Mouse (Mus musculus): ENCODE measurements at regions not wholly inside any gene's neighbourhood (a gene's known extent, or its start where the extent isn't known, plus 50 kb on each side); places are given as distances from the start of the nearest gene placed in this dataset.

DNA sequence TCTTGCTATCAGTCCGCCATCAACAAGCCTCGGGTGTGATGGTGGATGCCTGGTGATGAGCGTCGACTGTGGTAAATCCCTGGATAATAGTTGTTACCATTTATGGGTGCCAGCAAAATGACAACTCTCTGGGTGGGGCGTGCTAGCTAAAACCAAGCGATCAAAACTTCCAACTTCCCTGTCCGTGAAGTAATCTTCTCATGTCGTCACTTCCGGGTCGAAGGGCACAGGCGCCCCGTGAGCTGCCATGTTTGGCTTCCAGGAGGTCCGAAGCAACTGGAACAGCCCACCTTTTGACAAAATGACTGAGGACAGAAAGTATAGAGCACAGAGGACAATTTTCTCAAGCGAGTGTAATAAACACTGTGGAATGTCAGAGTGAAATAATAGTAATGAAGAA is 62.5 kb upstream of the Ubl3 start:
- 95% methylated on average over 14 of the region's 14 CpGs for WGBS
- Histone ChIP-seq H3K4me2 (replicated peaks) (no peak overlapping the region), H3K4me1 (peaks cover 9% of the 10 kb centered on the region), H3K27ac (replicated peaks) (no peak overlapping the region), H3K36me3 (no peaks in the 10 kb centered on the region), H3K27me3 (no peaks in the 10 kb centered on the region), H3K4me3 (no peak overlapping the region), H3K9ac (replicated peaks) (no peak overlapping the region), H3K9me3 (no peaks in the 10 kb centered on the region)
- ATAC-seq (replicated peaks): no peak

DNA sequence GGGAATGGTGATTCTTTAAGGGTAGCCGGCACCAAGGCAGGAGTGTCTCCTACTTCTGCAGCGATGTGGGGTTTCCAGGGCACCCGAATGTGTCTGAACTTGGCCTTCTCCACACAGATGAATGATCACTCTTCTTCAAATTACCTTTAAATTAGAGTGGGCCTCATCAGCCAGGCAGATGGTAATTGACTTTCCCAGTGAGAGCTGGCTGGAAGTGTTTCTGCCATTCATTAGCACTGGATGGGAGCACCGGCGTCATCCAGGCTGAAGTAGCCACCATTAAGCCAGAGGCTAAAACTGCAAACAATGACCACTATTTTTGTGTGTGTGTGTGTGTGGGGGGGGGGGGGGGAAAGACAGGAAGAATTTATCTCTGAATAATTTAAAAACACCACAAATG is 58.7 kb upstream of the Ubl3 start:
- H3K36me3 ChIP-seq: no peaks in the 10 kb centered on the region
- 47% methylated on average over 5 of the region's 5 CpGs for WGBS
- no peak overlapping the region for H3K9ac ChIP-seq (replicated peaks)
- H3K9me3 ChIP-seq: no peaks in the 10 kb centered on the region
- peaks cover 26% of the 10 kb centered on the region for H3K4me1 ChIP-seq
- H3K27ac ChIP-seq (replicated peaks): no peak overlapping the region
- no peaks in the 10 kb centered on the region for H3K27me3 ChIP-seq
- no peak overlapping the region for H3K4me2 ChIP-seq (replicated peaks)
- H3K4me3 ChIP-seq: no peak overlapping the region
- no peak for ATAC-seq (replicated peaks)

DNA sequence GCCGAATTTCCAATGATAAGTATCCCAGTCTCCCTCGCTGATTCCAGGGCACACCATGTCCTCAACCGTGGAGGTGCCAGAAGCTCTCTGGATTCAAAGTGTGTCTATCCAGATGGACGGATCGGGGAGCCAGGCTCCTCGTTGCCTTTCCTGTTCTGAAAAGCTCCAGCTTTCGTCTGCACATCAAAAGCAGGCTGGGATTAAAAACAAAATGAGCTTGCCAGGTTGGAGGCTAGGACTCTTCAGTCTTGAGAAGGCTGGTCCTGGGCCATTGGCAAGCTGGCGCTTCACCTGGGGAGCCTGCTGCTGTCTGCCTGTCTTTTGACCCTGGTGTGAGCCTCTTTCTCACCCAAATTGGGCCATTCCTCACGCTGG is 56.9 kb upstream of the Ubl3 start:
- Histone ChIP-seq H3K9ac (replicated peaks) (no peak overlapping the region), H3K36me3 (no peaks in the 10 kb centered on the region), H3K4me3 (no peak overlapping the region), H3K9me3 (no peaks in the 10 kb centered on the region), H3K27ac (replicated peaks) (0 out of 2 replicates have a peak overlapping the region, but pooled peaks have one; percentile 21), H3K4me1 (peaks cover 19% of the 10 kb centered on the region), H3K4me2 (replicated peaks) (no peak overlapping the region), H3K27me3 (no peaks in the 10 kb centered on the region)
- no peak for ATAC-seq (replicated peaks)
- 46% methylated on average over 9 of the region's 9 CpGs for WGBS

DNA sequence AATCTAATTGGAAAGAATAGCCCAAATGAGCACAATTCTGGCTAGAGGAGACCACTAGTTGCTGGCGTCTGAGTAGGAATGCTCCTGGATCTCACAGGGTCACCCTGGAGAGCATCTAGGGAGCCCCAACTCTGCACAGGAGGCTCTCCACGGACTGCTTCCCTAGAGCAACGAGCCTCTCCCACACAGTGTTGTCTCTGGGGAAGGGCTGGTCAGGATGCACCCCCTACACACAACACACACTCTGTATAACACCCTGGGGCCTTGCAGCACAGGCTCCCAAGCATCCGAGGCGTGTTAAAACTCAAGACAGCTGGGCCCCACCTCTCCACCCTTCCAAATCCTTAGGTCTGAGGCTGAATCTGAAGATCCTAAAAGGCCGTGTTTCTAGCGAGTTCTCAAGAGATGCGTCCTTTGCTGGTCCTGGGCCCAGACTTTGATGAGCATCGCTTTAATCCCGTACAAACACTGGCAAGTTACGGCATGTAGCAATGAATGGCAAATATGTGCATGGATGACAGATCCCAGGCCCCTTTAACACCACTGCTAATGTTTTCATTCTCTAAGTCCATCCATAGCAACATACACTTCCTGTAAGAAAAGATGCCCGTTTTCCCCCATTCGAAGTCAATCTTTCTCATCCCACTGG is 56.4 kb upstream of the Ubl3 start:
- Histone ChIP-seq H3K27me3 (no peaks in the 10 kb centered on the region), H3K36me3 (no peaks in the 10 kb centered on the region), H3K9ac (replicated peaks) (no peak overlapping the region), H3K4me3 (no peak overlapping the region), H3K9me3 (no peaks in the 10 kb centered on the region), H3K4me1 (peaks cover 19% of the 10 kb centered on the region), H3K4me2 (replicated peaks) (no peak overlapping the region), H3K27ac (replicated peaks) (peak overlapping the region; percentile 21; the same call in 1 of the 2 replicates)
- WGBS: 67% methylated on average over 13 of the region's 13 CpGs
- no peak for ATAC-seq (replicated peaks)

DNA sequence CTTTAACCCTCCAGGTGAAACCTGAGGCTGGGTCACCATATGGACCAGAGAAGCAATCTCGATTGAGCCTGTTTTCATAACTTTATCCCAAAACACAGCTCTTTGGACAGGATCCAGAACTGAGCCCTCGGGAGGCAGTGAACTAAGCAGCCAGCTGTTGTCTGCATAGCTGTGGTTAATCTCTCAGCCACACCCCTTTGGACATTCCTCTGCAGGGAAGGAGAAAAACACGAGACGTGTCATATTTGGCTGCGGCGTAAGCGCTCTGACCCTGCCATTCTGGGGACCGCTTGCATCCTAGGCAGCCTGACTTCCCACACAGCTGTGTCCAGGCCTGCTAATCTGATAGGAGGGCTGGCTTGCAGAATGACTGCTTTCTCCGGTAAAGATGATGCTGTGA is 55.6 kb upstream of the Ubl3 start:
- Histone ChIP-seq H3K4me2 (replicated peaks) (no peak overlapping the region), H3K27me3 (no peaks in the 10 kb centered on the region), H3K36me3 (no peaks in the 10 kb centered on the region), H3K4me1 (peaks cover 19% of the 10 kb centered on the region), H3K9me3 (no peaks in the 10 kb centered on the region), H3K9ac (replicated peaks) (no peak overlapping the region), H3K4me3 (no peak overlapping the region), H3K27ac (replicated peaks) (no peak overlapping the region)
- 44% methylated on average over 9 of the region's 9 CpGs for WGBS
- ATAC-seq (replicated peaks): no peak

DNA sequence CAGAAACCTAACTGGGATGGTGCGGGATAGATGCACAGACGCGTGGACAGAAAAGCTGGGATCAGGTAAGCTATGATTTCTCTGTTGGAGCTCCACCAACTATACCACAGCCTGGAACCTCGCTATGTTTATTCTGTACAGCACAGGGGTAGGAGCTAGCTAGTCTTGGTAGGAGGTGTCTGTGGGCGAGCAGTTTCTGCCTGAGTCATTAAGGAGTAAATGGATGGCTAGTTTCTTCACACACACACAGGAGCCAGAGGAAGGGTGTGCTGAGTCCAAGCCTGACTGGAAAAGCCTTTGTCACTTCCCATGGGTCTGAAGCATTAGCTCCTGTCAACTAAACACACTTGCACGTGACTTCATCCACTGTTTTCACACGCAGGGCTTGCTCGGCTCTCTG is 53.1 kb upstream of the Ubl3 start:
- no peaks in the 10 kb centered on the region for H3K9me3 ChIP-seq
- H3K4me1 ChIP-seq: peaks cover 19% of the 10 kb centered on the region
- no peaks in the 10 kb centered on the region for H3K36me3 ChIP-seq
- ATAC-seq (replicated peaks): no peak
- H3K27me3 ChIP-seq: no peaks in the 10 kb centered on the region
- H3K9ac ChIP-seq (replicated peaks): no peak overlapping the region
- no peak overlapping the region for H3K4me2 ChIP-seq (replicated peaks)
- 94% methylated on average over 8 of the region's 8 CpGs for WGBS
- H3K4me3 ChIP-seq: no peak overlapping the region
- no peak overlapping the region for H3K27ac ChIP-seq (replicated peaks)
